Mouse (Mus musculus) E14TG2a.4 (cell line): Measurements from ENCODE around the gene Ostc.

Experiments used
- H3K27me3 ChIP-seq: 2 replicates; pipeline ENCODE4 v1.6.1; 2014; ENCODE audit warnings: low read length, control low read depth; ENCODE audit not compliant: insufficient read depth
- H3K36me3 ChIP-seq: 2 replicates; pipeline ENCODE4 v1.6.1; 2014; ENCODE audit warnings: low read length, control low read depth; ENCODE audit not compliant: insufficient read depth
- H3K4me1 ChIP-seq: replicated peaks from 2 replicates; pipeline ENCODE4 v1.6.1; 2014; ENCODE audit warnings: low read depth, low read length, control low read depth
- H3K4me3 ChIP-seq: replicated peaks from 2 replicates; pipeline ENCODE4 v1.5.1; 2014; ENCODE audit warnings: mild to moderate bottlenecking, low read length
- H3K9me3 ChIP-seq: 2 replicates; pipeline ENCODE4 v1.6.1; 2014; ENCODE audit warnings: low read length, control low read depth
- CTCF ChIP-seq: conservative IDR thresholded peaks from 2 replicates; pipeline ENCODE4 v1.5.1; 2014; ENCODE audit warnings: low read length
- NANOG ChIP-seq: IDR thresholded peaks from 2 replicates; pipeline ENCODE4 v1.6.1; 2014; ENCODE audit warnings: borderline replicate concordance, low read length, mixed read lengths
- POU5F1 ChIP-seq: IDR thresholded peaks from 2 replicates; pipeline ENCODE4 v1.6.1; 2014; ENCODE audit warnings: low read length, borderline replicate concordance

Gene Ostc

DNA sequence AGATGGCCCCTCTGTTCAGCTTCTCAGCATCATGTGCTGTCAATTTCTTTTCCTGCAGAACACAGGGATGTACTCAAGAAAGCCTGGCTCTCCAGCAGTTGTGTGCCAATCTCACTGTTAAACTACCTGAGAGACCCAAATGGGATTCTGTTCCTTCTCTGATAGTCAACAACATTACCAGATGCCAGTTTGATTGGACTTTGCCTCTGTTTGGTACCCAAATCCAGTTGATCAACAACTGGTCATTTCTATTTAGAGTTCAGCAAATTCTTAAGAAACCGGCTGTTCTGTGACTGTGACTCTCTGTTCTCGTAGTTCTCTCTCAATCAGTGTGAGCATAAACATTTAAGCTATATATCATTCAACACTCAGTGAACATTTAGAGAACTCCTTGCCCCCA, 28.0 kb downstream of the Ostc start:
- Histone ChIP-seq H3K36me3 (no peaks in the 10 kb centered on the region), H3K4me3 (no peak overlapping the region), H3K4me1 (no peaks in the 10 kb centered on the region), H3K27me3 (no peaks in the 10 kb centered on the region), H3K9me3 (peaks cover 26% of the 10 kb centered on the region)
- no peak for TF ChIP-seq CTCF
- TF ChIP-seq NANOG: no peak
- TF ChIP-seq POU5F1: no peak

GRCm38 (mm10) chr3:130677671-130678460, 31.4 kb downstream of the Ostc start:
- Histone ChIP-seq H3K4me1 (no peaks in the 10 kb centered on the region), H3K27me3 (no peaks in the 10 kb centered on the region), H3K36me3 (no peaks in the 10 kb centered on the region), H3K4me3 (no peak overlapping the region), H3K9me3 (peaks cover 26% of the 10 kb centered on the region)
- TF ChIP-seq CTCF: no peak
- TF ChIP-seq POU5F1: no peak
- TF ChIP-seq NANOG: no peak

GRCm38 (mm10) chr3:130671291-130671690, 38.0 kb downstream of the Ostc start:
- H3K4me1 ChIP-seq: no peaks in the 10 kb centered on the region
- TF ChIP-seq CTCF (no peak), POU5F1 (no peak), NANOG (no peak)
- no peaks in the 10 kb centered on the region for H3K9me3 ChIP-seq
- no peaks in the 10 kb centered on the region for H3K27me3 ChIP-seq
- H3K4me3 ChIP-seq: no peak overlapping the region
- H3K36me3 ChIP-seq: no peaks in the 10 kb centered on the region

- Histone ChIP-seq H3K4me1 (no peaks in the 10 kb centered on the region), H3K9me3 (peaks cover 18% of the 10 kb centered on the region), H3K36me3 (no peaks in the 10 kb centered on the region), H3K27me3 (no peaks in the 10 kb centered on the region), H3K4me3 (no peak overlapping the region)
- TF ChIP-seq NANOG (no peak), CTCF (no peak), POU5F1 (no peak)
Observed at GRCm38 (mm10) chr3:130662496-130662895, 46.7 kb downstream of the Ostc start.

DNA sequence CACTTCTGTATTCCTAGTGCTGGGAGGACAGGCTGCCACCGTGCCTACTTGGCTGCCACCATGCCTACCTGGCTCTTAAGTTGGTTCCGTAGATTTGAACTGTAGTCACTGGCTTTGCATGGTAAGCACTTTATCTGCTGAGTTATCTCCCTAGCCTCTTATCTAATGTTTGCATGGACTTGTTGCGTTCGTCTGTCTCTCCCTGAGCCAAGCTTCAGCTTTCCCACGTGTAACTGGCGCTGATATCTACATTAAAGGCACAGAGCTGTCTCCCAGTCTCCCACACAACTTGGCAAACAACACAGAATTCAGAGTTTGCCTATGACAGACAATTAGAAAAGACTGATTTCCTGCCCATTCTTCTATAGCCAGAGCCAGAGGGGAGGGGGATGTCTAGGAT, 48.6 kb downstream of the Ostc start:
- H3K4me3 ChIP-seq: no peak overlapping the region
- H3K36me3 ChIP-seq: no peaks in the 10 kb centered on the region
- H3K9me3 ChIP-seq: peaks cover 18% of the 10 kb centered on the region
- no peak for TF ChIP-seq POU5F1
- TF ChIP-seq NANOG: no peak
- TF ChIP-seq CTCF: no peak
- H3K4me1 ChIP-seq: no peaks in the 10 kb centered on the region
- H3K27me3 ChIP-seq: no peaks in the 10 kb centered on the region

GRCm38 (mm10) chr3:130649569-130649968, 59.7 kb downstream of the Ostc start:
- Histone ChIP-seq H3K9me3 (peaks cover 4% of the 10 kb centered on the region; the same call in 1 of the 2 replicates), H3K27me3 (0 out of 2 replicates have a peak, but pooled peaks cover 4% of the 10 kb centered on the region), H3K4me3 (no peak overlapping the region), H3K4me1 (no peaks in the 10 kb centered on the region), H3K36me3 (no peaks in the 10 kb centered on the region)
- TF ChIP-seq NANOG: no peak
- no peak for TF ChIP-seq POU5F1

- no peak for TF ChIP-seq NANOG
- no peak for TF ChIP-seq POU5F1
- no peak for TF ChIP-seq CTCF
Observed at GRCm38 (mm10) chr3:130646110-130646810, 63.0 kb downstream of the Ostc start.

More at GRCm38 (mm10) chr3:130646110-130646810, 63.0 kb downstream of the Ostc start:
- H3K36me3 ChIP-seq: no peaks in the 10 kb centered on the region
- no peaks in the 10 kb centered on the region for H3K9me3 ChIP-seq
- H3K4me3 ChIP-seq: no peak overlapping the region
- H3K4me1 ChIP-seq: no peaks in the 10 kb centered on the region
- 0 out of 2 replicates have a peak, but pooled peaks cover 4% of the 10 kb centered on the region for H3K27me3 ChIP-seq
